Mouse (Mus musculus) B cell, adult (primary cell): ENCODE measurements around the gene BC004004. TPM values are rescaled to one million over a fixed set of nuclear protein-coding genes. Genes with fewer than 3 reads are reported as not detected.

Experiments used
- total RNA-seq: library from RNA; stranded (reverse); gene quantifications from 4 replicates; pipeline ENCODE4 v1.2.4, GENCODE M21; 2023; ENCODE audit not compliant: inconsistent age

Gene BC004004
- total RNA-seq: 116 to 128 TPM (median 118 TPM) in 4 replicates

GRCm38 (mm10) chr17:29268682-29269348, at the start of gene BC004004:
Gene BC004004 (plus strand): TSS chr17:29268788.

GRCm38 (mm10) chr17:29237772-29238420, 30.7 kb upstream of the BC004004 start, which contains the start of gene Cpne5:
Gene Cpne5 (minus strand): TSS chr17:29238167.

GRCm38 (mm10) chr17:29263840-29264633, 4.6 kb upstream of the BC004004 start, which contains the start of gene Ppil1:
Gene Ppil1 (minus strand): TSS chr17:29264186.

DNA sequence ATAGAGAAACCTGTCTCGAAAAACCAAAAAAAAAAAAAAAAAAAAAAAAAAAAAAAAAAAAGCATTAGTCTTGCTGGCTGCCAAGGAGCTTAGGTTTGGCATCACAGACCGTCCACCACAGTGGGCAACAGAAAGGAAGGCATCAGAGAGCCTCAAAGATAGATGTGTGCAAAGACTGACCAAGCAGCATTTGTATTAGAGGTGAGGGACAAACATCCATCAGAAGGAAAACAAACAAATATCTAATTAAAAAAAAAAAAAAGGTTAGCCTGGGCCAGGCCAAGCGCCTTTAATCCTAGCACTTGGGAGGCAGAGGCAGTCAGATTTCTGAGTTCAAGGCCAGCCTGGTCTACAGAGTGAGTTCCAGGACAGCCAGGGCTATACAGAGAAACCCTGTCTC, 48.8 kb downstream of the BC004004 start, which contains the start of gene Pi16:
Gene Pi16 (plus strand): TSS at position 301 of the 400 bp plus-strand sequence.

DNA sequence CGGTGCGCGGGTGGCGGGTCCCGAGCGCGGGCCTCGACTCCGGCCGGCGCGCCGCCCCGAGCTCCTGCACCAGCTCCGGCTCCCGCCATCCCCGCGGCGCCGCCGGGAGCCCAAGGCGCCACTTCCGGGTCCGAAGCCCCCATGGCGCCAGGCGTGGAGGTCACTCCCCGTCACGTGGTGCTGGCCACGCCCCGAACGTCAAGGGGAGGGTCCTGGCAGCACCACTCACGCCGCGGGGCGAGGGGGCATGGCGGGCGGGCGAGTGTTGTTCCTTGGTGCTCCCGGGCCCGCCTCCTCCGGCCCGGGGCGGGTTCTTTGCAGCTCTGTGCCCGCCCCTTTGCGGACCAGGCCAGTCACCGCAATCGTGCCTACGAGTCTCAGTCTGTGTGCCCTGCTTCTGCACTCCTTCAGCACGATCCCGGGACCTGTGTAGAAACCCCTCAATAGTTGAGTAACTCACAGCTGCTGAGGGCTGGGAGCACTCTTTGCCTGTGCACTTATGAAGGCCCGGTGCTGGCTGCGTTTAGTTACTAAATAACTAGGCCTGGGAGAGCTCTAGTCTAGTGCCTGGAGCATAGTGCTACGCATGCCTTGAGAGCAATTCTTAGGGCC, 79.2 kb downstream of the BC004004 start, which contains the start of gene Mtch1:
Gene Mtch1 (minus strand): TSS at position 290 of the 612 bp plus-strand sequence.

DNA sequence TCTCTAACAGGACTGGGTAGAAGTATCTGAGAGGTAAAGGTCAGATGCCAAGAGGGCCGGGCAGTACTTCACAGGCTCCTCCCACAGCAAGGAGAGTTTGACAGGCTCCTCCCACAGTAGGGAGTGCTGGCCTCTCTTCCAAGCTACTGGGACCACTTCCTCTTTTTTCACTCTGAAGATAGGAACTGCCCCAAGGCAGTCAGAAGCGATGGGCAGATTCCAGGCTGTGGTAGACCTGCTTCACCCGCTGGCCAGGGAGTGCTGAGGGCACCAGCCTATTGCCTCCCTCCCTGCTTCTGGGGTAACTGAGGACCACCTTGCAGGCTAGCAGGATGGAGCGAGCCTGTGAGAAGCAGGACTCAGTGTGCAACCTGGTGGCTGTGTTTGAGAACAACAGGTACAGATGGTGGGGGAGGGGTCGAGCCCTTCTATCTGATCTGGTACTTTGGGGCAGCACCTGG, 92.2 kb downstream of the BC004004 start, which contains the start of gene Fgd2:
Gene Fgd2 (plus strand): TSS at position 154 of the 461 bp plus-strand sequence.

Other genes starting within 250 kb of the BC004004 start
- 519 to 550 TPM (median 532 TPM) in 4 replicates for gene Srsf3, start 236.2 kb upstream of the BC004004 start, total RNA-seq
- 2.7 to 4.3 TPM (median 3.6 TPM) in 4 replicates for gene Cdkn1a, start 177.8 kb upstream of the BC004004 start, total RNA-seq
- gene Rab44, start 154.6 kb upstream of the BC004004 start, total RNA-seq: 0.27 to 1.1 TPM (median 0.64 TPM) in 4 replicates
- 1.5 to 2.7 TPM (median 2.0 TPM) in 4 replicates for gene Cpne5, start 30.6 kb upstream of the BC004004 start, total RNA-seq
- 18.6 to 23.6 TPM (median 22.7 TPM) in 4 replicates for gene Ppil1, start 4.6 kb upstream of the BC004004 start, total RNA-seq
- gene Pi16, start 48.9 kb downstream of the BC004004 start, total RNA-seq: 0.35 to 1.00 TPM (median 0.50 TPM) in 4 replicates
- 81.6 to 92.7 TPM (median 89.4 TPM) in 4 replicates for gene Mtch1, start 79.1 kb downstream of the BC004004 start, total RNA-seq
- 434 to 502 TPM (median 469 TPM) in 4 replicates for gene Fgd2, start 92.1 kb downstream of the BC004004 start, total RNA-seq
- gene Pim1, start 222.0 kb downstream of the BC004004 start, total RNA-seq: 189 to 217 TPM (median 201 TPM) in 4 replicates